Mouse (Mus musculus) c-Kit-negative CD71-positive TER-119-positive erythroid progenitor cells, embryonic 14.5 days (primary cell): ENCODE results near the gene Acbd4.
A peak's percentile ranks its signal among the peaks of the same experiment; 100 is the strongest.

Experiments used
- DNase-seq: peaks from one replicate; pipeline ENCODE4 v3.0.0-alpha.2; 2013; ENCODE audit warnings: low read depth, low spot score

Acbd4 gene

DNA sequence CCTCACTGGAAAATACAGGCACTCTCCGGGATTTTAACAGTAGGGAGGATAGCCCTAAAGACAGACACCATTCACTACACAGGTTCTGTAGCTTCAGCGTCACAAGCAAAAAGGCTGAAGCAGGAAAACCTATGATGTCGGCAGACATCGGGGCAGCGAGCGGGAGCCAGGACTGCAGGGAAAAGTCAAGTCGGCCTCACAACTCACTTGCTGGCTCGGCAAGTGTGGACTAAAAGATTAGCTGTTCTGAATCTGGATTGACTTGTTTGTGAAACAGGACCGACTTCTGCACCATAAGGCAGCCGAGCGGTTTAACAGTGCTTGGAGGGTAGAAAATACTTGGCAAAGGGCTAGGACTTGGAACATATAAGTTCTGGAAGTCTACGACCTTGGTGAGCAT lies 11.5 kb downstream of the Acbd4 start:
- DNase-seq: no peak

DNA sequence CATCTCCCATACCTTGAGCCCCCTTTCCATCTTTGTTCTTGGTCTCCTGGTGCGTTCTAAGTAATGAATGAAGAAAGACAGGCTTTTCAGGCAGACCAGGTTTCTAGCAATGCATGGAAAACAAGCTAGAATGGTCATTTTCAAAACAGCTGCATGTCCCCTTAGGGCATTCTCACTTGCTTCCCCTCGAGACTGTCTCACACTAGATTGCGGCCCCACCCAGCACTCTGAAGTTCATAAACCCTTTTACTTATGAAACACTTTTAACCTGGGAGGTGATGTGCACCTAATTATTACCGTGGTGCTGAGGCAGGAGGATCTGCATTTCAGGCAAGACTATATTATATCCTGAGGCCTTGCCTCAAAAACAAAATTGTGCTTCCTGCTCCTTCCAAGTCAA lies 12.3 kb downstream of the Acbd4 start:
- no peak for DNase-seq

DNA sequence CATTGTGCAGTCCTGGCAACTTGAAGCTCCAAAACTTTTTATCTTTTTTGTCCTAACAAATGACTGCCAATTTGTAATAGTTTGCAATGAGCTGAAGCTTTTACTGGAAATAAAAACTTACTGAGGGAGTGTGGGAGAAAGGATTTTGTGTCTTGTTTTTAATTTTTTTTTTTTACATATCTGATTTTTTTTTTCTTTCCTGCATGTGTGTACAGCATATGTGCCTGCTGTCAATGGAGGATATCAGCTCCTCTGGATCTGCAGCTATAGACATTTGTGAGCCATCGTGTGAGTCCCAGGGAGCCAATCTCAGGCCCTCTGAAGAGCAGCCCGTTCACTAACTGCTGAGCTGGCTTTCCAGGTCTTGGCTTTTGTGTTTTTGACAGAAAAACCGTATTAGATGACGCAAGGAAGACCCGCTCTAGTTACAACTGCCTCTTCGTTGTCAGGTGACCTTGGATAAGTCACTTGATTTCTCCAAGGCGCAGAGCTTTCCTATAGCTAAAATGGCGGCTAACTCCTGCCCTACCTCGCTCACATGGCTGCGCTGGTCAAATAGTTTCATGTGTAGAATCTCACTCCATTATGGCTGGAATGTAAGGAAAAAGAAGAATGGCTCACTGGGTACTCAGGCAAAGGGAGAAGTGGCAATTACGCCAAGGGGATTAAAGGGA lies 12.9 kb downstream of the Acbd4 start:
- DNase-seq: no peak

DNA sequence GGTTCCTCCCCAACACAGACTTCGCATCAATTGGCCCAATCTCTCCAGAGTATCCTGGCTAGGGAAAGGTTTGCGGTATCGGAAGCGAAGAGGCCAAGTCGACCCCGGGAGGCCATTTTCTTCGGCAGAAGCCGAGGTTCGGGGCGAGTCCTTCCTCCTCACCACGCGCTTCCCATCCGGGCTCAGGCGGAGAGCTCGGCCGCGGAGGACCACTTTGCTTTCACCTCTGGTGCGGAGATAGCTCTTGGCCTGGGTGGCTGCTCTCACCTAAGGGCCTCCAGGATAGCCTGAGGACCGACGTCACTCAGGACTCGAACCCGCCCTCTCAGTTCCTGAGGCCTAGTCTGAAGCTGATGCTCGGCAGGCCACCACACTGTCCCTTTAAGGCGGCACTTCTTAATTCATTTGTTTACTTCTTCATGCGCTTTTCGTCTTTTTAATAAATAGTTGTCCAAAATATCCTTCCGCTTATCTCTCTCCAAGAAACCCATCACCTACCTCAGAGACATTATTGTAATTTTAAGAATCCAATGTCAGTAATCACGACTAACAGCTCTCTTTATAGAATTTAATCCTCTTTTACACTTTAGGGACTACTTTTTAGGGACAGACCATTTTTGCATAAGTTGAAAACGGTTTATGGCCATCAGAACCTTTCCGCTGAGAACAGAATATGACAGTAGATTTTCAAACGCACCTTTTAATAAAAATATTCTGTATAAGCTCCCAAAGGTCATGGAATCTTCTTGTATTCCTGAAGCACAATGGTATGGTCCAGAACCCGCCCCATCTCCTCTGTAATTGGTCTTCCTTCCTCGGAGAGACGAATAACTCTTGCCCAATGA lies 13.9 kb downstream of the Acbd4 start:
- DNase-seq: peak; percentile 76

DNA sequence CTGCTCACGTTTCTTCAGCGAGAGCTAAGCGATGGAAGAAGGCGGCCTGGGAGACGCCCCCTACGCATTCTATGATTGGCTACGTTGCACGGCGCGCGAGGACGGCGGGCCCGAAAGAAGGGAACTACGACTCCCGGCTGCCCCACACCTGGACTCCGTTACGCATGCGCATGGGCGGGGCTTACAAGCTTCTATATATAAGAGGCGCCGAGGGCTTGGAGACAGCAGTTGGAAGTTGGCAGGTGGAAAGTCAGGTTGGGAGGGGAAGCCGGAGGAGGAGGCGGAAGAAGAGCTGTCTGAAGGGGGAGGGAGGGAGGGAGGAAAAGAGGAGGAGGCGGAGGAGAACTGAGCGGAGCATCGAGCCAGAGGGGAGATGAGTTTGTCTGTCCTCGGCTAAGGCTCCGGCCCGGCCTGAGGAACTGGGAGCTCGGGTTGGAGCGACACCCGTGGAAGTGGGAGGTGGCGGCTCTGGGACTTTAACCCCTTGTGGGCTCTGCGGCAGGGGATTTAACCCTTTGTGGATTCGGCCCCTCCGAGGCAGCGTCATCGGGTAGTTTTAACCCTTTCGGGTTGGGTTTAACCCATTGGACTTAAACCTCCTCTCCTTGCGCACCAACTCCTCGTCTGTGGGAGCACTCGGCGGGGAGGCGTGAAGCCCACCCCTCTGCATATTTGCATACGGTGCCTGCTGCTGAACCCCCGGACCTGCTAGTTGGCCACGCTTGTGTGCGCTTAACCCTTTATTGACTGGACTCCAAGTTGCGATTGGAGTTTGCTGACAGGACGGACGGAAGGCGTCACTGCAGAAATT lies 14.7 kb downstream of the Acbd4 start, which contains the start of gene Hexim1:
Hexim1 (plus strand) TSS at position 224 of the 811 bp plus-strand sequence.
- peak; percentile 100 for DNase-seq

DNA sequence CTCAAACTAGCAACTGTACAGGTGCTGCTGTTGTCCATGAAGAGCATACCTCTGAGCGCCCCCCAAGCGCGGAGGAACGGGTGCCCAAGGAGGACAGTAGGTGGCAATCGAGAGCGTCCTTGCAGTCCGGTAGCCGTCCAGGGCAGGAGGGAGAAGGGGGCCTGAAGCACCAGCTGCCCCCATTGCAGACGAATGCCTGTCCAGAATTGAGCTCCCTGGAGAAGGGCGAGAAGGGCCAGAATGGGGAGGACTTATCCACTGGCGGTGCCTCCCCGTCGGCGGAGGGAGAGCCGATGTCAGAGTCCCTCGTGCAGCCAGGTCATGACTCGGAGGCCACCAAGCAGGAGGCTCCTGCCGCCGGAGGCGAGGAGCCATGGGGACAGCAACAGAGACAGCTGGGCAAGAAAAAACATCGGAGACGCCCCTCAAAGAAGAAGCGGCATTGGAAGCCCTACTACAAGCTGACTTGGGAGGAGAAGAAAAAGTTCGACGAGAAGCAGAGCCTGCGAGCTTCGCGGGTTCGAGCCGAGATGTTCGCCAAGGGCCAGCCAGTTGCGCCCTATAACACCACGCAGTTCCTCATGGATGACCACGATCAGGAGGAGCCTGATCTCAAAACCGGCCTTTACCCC lies 15.6 kb downstream of the Acbd4 start:
- peak; percentile 64 for DNase-seq

DNA sequence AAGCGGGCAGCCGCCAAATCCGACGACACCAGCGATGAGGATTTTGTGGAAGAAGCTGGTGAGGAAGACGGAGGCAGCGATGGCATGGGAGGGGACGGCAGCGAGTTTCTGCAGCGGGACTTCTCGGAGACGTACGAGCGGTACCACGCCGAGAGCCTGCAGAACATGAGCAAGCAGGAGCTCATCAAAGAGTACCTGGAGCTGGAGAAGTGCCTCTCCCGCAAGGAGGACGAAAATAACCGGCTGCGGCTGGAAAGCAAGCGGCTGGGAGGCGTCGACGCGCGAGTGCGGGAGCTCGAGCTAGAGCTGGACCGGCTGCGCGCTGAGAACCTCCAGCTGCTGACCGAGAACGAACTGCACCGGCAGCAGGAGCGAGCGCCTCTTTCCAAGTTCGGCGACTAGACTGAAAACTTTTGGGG lies 16.1 kb downstream of the Acbd4 start:
- DNase-seq: no peak

DNA sequence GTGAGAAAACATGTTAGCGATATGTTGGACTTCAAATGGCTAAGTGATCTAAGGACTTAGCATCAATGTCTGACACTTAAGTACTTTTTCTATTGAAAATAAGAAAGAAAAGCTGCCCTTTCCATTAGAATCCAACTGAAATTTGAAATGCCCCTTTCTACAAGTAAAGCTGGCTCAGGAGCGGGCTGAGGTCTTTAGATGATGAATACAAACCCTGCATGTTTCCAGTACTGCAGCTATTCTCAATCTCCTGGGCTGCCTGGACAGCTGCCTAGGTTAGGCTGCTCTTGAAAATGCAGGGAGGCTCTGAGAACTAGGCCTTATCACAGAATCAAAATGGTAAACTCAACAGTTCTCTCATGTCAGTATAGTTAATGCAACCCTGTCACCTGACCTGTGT lies 17.4 kb downstream of the Acbd4 start:
- no peak for DNase-seq

DNA sequence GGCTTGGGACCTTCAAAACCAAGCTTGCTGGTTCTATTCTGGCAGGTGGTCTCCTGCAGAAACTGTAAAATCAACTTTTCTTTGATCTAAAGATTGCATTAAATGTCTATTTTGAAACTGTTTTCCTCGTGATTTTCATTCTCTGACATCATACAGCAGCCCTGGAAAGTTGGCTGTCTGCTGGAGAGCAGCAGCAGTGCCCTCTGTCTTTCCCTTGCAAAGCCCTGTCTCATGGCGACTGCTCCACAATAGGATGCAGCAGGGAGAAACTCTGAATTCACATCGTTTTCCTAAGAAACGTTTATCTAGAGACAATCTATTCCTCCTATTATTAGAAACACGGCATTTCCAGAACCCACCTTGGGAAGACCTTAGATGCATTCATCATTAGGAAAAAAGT lies 18.1 kb downstream of the Acbd4 start:
- no peak for DNase-seq

DNA sequence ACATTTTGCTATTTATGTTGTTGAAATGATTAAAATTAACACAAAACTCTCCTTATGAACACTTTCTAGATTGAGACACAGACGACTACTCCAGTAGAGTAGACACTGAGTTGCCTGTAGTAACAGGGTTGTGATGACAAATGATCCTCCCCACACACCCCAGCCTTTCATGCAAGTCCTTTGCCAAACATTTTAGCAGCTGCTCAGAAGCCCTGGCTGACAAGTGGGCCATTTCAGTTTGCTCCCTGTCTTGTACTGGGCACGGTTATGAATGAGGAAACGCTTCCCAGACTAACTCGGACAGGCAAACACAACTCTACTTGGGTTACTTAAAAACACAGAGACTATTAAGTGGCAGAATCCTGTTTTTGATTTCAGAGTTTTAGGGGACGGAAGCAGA lies 18.8 kb downstream of the Acbd4 start:
- DNase-seq: no peak

DNA sequence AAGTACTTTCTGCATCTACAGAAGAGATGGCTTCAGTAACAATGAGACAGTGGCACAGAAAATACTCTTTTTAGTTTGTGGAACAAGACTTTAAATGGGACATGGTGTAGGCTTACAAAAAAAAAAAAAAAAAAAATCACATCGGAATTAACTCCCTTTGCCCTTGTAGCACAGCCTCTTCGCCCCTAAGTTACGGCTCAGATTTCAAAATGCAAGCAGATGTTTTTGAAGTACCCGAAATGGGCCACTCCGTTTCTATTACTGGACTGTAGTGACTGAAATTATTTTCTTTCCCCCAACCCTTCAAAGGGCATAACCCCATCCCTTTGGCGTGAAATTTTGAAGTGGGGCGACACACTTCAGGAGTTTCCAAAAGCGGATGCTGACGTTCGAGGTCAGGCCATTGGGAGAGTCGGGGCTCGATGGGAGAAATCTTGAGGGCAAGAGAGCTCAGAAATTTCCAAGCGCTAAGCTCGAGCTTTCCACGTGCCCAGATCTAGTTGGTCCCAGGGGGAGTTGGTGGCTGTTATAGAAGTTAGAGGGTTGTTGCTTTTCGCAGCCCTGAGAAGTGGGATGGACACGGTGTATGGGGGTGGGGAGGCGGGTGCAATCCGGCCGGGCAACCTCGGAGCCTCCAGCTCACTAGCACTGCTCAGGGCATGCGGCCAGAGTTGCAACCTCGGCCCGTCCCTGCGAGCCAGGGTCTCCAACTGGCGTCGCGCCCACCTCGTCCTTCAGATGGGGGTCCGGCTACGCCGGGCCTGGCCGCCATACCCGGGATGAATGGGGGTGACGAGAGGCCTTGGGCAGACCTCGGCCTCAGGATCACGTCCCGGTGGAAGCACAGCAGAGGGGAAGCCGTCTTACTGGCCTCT lies 30.5 kb downstream of the Acbd4 start, which contains the start of gene Hexim2:
Hexim2 (plus strand) TSS at position 729 of the 875 bp plus-strand sequence.
- peak; percentile 50 for DNase-seq

DNA sequence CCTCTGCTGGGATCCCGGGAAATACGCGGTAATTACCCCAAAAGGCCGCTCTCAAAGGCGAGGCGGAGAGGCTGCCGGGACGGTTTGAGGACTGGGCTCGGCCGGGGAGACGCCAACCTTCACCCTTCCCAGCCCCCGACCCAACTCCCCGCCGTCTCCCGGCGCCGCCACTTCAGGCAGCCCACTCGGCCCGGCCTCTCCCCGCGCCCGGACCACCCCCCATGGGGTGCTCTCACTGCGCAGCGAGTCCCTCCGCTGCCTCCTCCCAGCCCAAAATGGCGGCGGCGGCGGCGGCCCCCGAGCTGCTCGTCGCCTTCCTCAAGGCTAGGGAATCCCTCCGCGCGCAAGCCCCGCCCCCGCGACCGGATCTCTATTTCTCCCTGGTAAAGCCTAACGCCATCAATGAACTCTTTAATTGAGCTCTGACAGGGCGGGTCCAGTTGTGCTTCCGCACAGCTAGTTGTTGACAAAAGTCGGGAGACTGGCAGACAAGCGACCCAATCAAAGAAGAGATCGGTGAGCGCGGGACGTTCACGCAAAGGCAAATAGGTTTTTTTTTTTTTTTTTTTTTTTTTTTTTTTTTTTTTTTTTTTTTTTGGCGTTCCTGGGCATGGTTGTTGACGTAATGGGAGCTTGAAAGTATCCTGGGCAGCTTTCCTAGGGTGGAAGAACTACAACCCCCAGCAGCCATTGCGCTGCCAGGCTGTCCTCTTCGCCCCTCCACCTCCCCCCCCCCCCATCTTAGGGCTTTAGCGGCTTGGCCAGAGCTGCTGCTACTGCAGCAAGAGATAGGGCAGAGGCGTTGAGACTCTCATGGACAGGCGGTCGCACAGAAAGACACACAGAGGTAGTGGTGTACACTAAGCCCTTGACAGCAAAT lies 31.3 kb downstream of the Acbd4 start:
- DNase-seq: peak; percentile 100

DNA sequence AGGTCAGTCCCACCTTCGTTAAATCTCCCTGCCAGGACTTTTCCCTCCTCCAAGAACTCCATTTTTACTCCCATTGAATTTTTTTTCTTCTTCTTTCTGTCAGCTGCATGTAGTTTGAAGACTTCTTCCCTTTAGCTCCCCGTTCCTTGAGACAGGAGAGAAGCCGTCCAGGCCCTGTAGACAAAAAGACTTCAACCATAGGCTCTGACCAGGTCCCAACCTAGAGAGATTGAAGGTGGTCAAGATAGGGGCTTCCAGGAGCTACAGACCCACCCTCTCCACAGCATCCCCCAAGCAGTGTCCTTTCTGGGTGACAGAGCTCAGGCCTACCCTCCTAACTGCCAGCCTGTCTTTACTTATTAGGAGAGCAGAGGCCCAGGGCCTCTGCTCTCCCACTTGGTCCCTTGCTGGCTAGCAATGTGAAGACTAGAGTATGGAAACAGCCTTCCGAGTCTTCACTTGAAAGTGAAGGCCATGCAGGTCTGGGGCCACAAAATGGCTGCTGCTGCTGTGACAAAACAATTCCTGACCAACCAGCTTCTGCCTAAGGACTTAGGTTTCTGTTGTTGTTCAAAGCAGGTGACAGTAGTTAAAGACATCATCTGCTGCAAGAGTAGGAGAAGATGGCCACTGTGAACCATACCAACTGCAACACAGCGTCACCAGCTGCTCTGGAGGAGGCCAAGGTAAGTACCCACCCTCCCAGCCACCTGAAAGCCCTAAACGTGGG lies 32.1 kb downstream of the Acbd4 start:
- no peak for DNase-seq

DNA sequence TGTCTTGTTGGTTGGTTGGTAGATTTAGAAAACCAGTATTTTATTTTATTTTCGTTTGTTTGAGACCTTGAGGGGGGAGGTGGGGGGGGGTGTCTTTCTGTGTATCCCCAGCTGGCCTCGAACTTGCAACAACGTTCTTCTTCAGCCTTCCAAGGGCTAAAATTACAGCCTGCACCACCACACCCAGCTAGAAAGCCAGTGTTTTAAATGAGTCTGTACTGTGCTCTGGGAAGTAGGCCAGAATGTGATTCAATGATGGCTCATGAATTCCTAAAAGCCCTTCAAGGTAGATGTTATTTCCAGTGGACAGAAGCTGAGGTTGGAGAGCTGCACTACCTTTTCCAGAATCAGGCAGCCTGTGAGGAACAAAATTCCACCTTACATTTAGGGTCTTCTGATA lies 32.7 kb downstream of the Acbd4 start:
- DNase-seq: no peak

DNA sequence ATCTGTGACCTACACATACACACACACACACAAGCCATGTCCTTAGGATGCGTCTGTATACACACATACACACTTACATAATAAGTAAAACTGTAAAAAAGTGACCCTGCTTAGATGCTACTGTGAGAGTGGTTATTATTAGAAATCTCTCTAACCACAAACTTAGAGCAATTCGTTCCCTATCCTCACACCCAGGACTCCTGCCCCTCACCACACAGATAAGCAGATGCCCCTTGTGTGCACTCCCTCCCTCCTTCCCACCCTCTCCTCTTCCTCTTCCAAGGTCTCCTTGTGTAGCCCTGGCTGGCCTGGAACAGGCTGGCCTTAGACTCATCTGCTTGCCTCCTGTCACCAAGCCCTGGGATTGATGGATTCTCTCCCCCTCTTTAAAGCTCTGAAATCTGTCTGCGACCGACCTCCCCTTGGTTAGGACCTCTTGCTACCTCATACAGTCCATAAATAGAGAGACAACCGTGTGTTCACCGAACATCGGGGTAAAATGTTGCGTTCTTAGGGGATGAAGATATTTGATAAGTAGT lies 34.6 kb downstream of the Acbd4 start:
- no peak for DNase-seq

DNA sequence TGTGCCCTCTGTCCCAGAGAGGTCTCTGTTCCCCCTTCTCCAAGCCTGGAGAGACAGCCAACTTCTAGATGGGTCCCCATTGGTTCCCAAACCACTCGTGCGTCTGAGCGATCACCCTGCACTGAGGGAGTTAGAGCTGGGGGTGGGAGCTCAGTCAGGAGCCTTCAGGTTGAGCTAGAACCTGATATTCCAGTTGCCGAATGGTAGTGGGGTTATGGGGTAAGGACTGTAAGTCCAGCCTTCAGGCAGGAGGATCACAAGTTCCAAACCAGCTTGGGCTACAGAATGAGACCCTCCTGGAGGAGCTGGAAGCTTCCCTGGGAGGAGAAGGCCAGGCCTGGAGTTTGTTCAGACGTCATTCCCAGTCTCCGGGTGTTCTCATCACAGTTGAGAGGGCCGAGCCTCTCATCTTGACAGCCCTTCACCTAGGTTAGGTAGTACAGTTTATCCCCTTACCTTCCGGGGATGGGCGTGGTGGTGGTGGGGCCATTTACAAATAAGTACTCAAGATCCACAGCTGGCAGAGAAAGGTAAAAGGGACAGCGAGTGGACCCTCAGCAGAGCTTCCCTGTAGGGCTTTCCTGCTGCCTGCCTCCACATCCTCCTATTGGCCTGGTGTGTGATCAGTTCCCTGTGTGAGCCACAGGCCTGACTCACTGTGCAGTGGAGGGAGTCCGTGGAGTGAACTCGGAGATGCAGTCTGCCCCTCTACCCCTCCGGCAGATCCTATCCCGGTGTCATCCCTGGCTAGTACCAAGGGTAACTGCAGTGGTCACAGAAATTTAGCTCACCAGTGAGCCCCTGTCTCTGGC lies 38.7 kb downstream of the Acbd4 start:
- no peak for DNase-seq

DNA sequence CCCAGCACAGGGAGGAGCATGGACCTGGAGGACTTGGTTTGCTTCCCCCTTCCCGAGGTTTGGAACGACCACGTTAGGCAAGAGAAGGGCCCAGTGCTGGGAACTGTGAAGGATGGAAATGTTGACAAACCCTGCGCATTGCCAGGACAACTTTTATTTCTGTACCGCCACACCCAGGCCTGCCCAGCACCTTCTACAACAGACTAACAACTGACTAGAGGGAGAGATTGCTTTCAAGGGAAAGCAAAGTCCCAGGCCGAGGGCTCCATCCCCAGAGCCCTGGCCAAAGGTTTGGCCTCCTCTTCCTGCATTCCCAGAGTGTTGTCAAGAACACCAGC lies 39.2 kb downstream of the Acbd4 start:
- DNase-seq: no peak
